Comparison of ENCODE assay signal across 9 mouse cellular contexts in the genomic region with DNA sequence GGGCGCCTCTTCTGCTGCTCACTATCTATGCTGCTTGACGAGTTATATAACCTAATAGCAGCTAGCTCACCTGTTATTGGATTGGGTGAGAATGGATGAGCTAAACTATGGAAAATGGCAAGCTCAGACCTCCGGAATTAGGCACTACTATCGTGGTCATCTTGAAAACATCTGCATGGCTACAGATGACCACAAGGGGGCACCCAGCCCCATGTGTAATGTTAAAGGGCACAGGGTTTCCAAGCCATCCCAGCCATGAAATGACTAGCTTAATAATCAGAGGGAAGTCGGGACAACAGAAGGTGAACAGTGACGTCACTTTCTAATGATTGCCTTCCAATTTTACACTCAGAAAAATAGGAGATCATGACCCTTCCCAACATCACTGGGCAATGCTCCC. TPM values are rescaled to one million over a fixed set of nuclear protein-coding genes. Genes with fewer than 3 reads are reported as not detected.
DNase-seq lines count a peak whose midpoint lies in the region; ATAC-seq and TF ChIP-seq lines count a peak whose summit lies in the region.
"Had no signal": no experiment of that assay in that cellular context is flagged by ENCODE, and none has a peak within 500 bp of the region (broad histone marks: within the 10 kb centered on the region; RNA-seq: fewer than 3 reads in every experiment).

No protein-coding gene starts in this region.

- WGBS in forebrain, postnatal 0 days, result 46% methylated on average over 6 of the region's 6 CpGs
- 58% methylated on average over 6 of the region's 6 CpGs for WGBS in forebrain, embryonic 13.5 days
- WGBS in embryonic facial prominence, embryonic 14.5 days, result 62% methylated on average over 6 of the region's 6 CpGs
- 44% methylated on average over 6 of the region's 6 CpGs for WGBS in intestine, postnatal 0 days
- WGBS in stomach, postnatal 0 days, result 56% methylated on average over 6 of the region's 6 CpGs

- ATAC-seq in forebrain, postnatal 0 days, result no peak
- no peak for ATAC-seq in forebrain, embryonic 13.5 days
- ATAC-seq in embryonic facial prominence, embryonic 14.5 days (ENCODE audit: low read depth), result no peak
- ATAC-seq in intestine, postnatal 0 days, result no peak
- ATAC-seq in stomach, postnatal 0 days (ENCODE audit: low FRiP score, low TSS enrichment), result no peak

- peak; percentile 39 for DNase-seq in forebrain, postnatal 0 days
- DNase-seq in A20 (ENCODE audit: low read depth, low spot score), result peak; percentile 46
- peak; percentile 80 for DNase-seq in adrenal gland, postnatal 14 days
- peak; percentile 61 for DNase-seq in embryonic facial prominence, embryonic 14.5 days (ENCODE audit: low spot score)
- peak; percentile 78 for DNase-seq in lung, postnatal 36 days
- DNase-seq in stomach, postnatal 0 days (ENCODE audit: low spot score), result peak; percentile 43

- no peaks in the 10 kb centered on the region for H3K9me3 ChIP-seq in forebrain, postnatal 0 days (ENCODE audit: low read length)
- H3K9me3 ChIP-seq in forebrain, embryonic 13.5 days (replicated peaks), result no peaks in the 10 kb centered on the region
- no peaks in the 10 kb centered on the region for H3K9me3 ChIP-seq in embryonic facial prominence, embryonic 14.5 days (ENCODE audit: control insufficient read depth, low read length)
- H3K9me3 ChIP-seq in intestine, postnatal 0 days (ENCODE audit: control insufficient read depth), result no peaks in the 10 kb centered on the region
- H3K9me3 ChIP-seq in stomach, postnatal 0 days (ENCODE audit: control insufficient read depth, low read length), result no peaks in the 10 kb centered on the region
- H3K9me3 ChIP-seq: hindbrain, embryonic 15.5 days had no signal

- no peak for TF ChIP-seq EP300 in stomach, postnatal 0 days (optimal IDR thresholded peaks at IDR 0.05)

- H3K4me2 ChIP-seq in forebrain, postnatal 0 days (ENCODE audit: low read depth), result no peak overlapping the region
- no peak overlapping the region for H3K4me2 ChIP-seq in forebrain, embryonic 13.5 days
- no peak overlapping the region for H3K4me2 ChIP-seq in embryonic facial prominence, embryonic 14.5 days (ENCODE audit: low read depth, low read length)
- no peak overlapping the region for H3K4me2 ChIP-seq in intestine, postnatal 0 days (replicated peaks; ENCODE audit: low read depth)
- no peak overlapping the region for H3K4me2 ChIP-seq in stomach, postnatal 0 days (replicated peaks; ENCODE audit: low read depth)
- H3K4me2 ChIP-seq: hindbrain, embryonic 15.5 days had no signal

- TF ChIP-seq CTCF in forebrain, postnatal 0 days (IDR thresholded peaks at IDR 0.05; ENCODE audit: low read depth), result peak; percentile 75
- TF ChIP-seq CTCF in intestine, postnatal 0 days (IDR thresholded peaks at IDR 0.05; ENCODE audit: low read depth), result peak; percentile 91
- TF ChIP-seq CTCF in stomach, postnatal 0 days (IDR thresholded peaks at IDR 0.05; ENCODE audit: low read depth), result peak; percentile 92

- H3K9ac ChIP-seq in forebrain, postnatal 0 days, result no peak overlapping the region
- no peak overlapping the region for H3K9ac ChIP-seq in forebrain, embryonic 13.5 days
- H3K9ac ChIP-seq in embryonic facial prominence, embryonic 14.5 days (ENCODE audit: low read depth, low read length), result no peak overlapping the region
- no peak overlapping the region for H3K9ac ChIP-seq in intestine, postnatal 0 days (ENCODE audit: low read depth, low read length)
- no peak overlapping the region for H3K9ac ChIP-seq in stomach, postnatal 0 days (ENCODE audit: low read length)
- H3K9ac ChIP-seq: hindbrain, embryonic 15.5 days had no signal

- H3K4me1 ChIP-seq in forebrain, postnatal 0 days (ENCODE audit: insufficient read depth), result no peaks in the 10 kb centered on the region
- H3K4me1 ChIP-seq in forebrain, embryonic 13.5 days, result no peaks in the 10 kb centered on the region
- H3K4me1 ChIP-seq in embryonic facial prominence, embryonic 14.5 days (ENCODE audit: control insufficient read depth, insufficient read depth, low read length), result no peaks in the 10 kb centered on the region
- H3K4me1 ChIP-seq in intestine, postnatal 0 days (replicated peaks; ENCODE audit: control insufficient read depth, insufficient read depth, low read length), result no peaks in the 10 kb centered on the region
- H3K4me1 ChIP-seq in stomach, postnatal 0 days (replicated peaks; ENCODE audit: control insufficient read depth, insufficient read depth), result no peaks in the 10 kb centered on the region
- H3K4me1 ChIP-seq: hindbrain, embryonic 15.5 days had no signal

- H3K27ac ChIP-seq in forebrain, postnatal 0 days (ENCODE audit: low read depth, low read length), result no peak overlapping the region
- H3K27ac ChIP-seq in forebrain, embryonic 13.5 days, result no peak overlapping the region
- no peak overlapping the region for H3K27ac ChIP-seq in embryonic facial prominence, embryonic 14.5 days (replicated peaks; ENCODE audit: low read depth, low read length)
- no peak overlapping the region for H3K27ac ChIP-seq in intestine, postnatal 0 days (ENCODE audit: low read depth, low read length)
- no peak overlapping the region for H3K27ac ChIP-seq in stomach, postnatal 0 days (replicated peaks)
- H3K27ac ChIP-seq: hindbrain, embryonic 15.5 days had no signal

- H3K36me3 ChIP-seq in forebrain, postnatal 0 days (ENCODE audit: insufficient read depth), result no peaks in the 10 kb centered on the region
- no peaks in the 10 kb centered on the region for H3K36me3 ChIP-seq in forebrain, embryonic 13.5 days (ENCODE audit: poor library complexity, severe bottlenecking)
- no peaks in the 10 kb centered on the region for H3K36me3 ChIP-seq in embryonic facial prominence, embryonic 14.5 days (ENCODE audit: control insufficient read depth, insufficient read depth, low read length)
- no peaks in the 10 kb centered on the region for H3K36me3 ChIP-seq in intestine, postnatal 0 days (ENCODE audit: control insufficient read depth, insufficient read depth)
- no peaks in the 10 kb centered on the region for H3K36me3 ChIP-seq in stomach, postnatal 0 days (ENCODE audit: control insufficient read depth, insufficient read depth, low read length)
- H3K36me3 ChIP-seq: hindbrain, embryonic 15.5 days had no signal

- H3K4me3 ChIP-seq in forebrain, postnatal 0 days (ENCODE audit: low read depth, low read length), result no peak overlapping the region
- no peak overlapping the region for H3K4me3 ChIP-seq in forebrain, embryonic 13.5 days
- H3K4me3 ChIP-seq in embryonic facial prominence, embryonic 14.5 days (ENCODE audit: low read depth, low read length), result no peak overlapping the region
- no peak overlapping the region for H3K4me3 ChIP-seq in intestine, postnatal 0 days (ENCODE audit: low read depth, low read length)
- no peak overlapping the region for H3K4me3 ChIP-seq in stomach, postnatal 0 days (ENCODE audit: low read depth, low read length)
- H3K4me3 ChIP-seq: hindbrain, embryonic 15.5 days had no signal

- H3K27me3 ChIP-seq in forebrain, postnatal 0 days (ENCODE audit: insufficient read depth, low read length), result no peaks in the 10 kb centered on the region
- H3K27me3 ChIP-seq in forebrain, embryonic 13.5 days, result no peaks in the 10 kb centered on the region
- no peaks in the 10 kb centered on the region for H3K27me3 ChIP-seq in embryonic facial prominence, embryonic 14.5 days (replicated peaks; ENCODE audit: control insufficient read depth, insufficient read depth, low read length)
- no peaks in the 10 kb centered on the region for H3K27me3 ChIP-seq in intestine, postnatal 0 days (replicated peaks; ENCODE audit: control insufficient read depth, insufficient read depth, low read length)
- H3K27me3 ChIP-seq in stomach, postnatal 0 days (ENCODE audit: control insufficient read depth, insufficient read depth, low read length), result no peaks in the 10 kb centered on the region
- H3K27me3 ChIP-seq: hindbrain, embryonic 15.5 days had no signal

RNA-seq across cellular contexts. Expression of a gene that starts 57.7 kb away (rescaled TPM):
- 151 and 161 TPM in 2 replicates for total RNA-seq in forebrain, postnatal 0 days (2014; rRNA removed)
- polyA plus RNA-seq in forebrain, postnatal 0 days (2015; fragmentation: Nextera tagmentation; extraction: Ambion mirVana), result 105 and 119 TPM in 2 replicates
- 64.8 and 65.2 TPM in 2 replicates for polyA plus RNA-seq in forebrain, embryonic 13.5 days (2015; fragmentation: Nextera tagmentation; extraction: Ambion mirVana)
- total RNA-seq in adrenal gland, postnatal 14 days (2021), result 68.3 and 87.3 TPM in 2 replicates
- polyA plus RNA-seq in embryonic facial prominence, embryonic 14.5 days (2014; fragmentation: Nextera tagmentation; extraction: Ambion mirVana), result 26.5 and 27.1 TPM in 2 replicates
- polyA plus RNA-seq in intestine, postnatal 0 days (2015; fragmentation: Nextera tagmentation; extraction: Ambion mirVana), result 36.5 and 38.5 TPM in 2 replicates
- 19.1 and 21.3 TPM in 2 replicates for polyA plus RNA-seq in stomach, postnatal 0 days (2015; fragmentation: Nextera tagmentation; extraction: Ambion mirVana)
